Mouse (Mus musculus): Measurements from ENCODE around the gene Nfia.

Nfia gene

GRCm38 (mm10) chr4:97841745-97842144, 69.2 kb downstream of the Nfia start:
- DNase-seq = no peak

GRCm38 (mm10) chr4:97843981-97844690, 71.6 kb downstream of the Nfia start:
- DNase-seq = no peak

GRCm38 (mm10) chr4:97844899-97845298, 72.4 kb downstream of the Nfia start:
- DNase-seq = no peak

GRCm38 (mm10) chr4:97847653-97848052, 75.1 kb downstream of the Nfia start:
- DNase-seq = no peak

- no peak for DNase-seq
These were observed 78.5 kb downstream of the Nfia start for GRCm38 (mm10) chr4:97850991-97851390.

- DNase-seq = no peak
These were observed 79.2 kb downstream of the Nfia start for GRCm38 (mm10) chr4:97851698-97852097.

GRCm38 (mm10) chr4:97852626-97853025, 80.1 kb downstream of the Nfia start:
- DNase-seq = no peak

GRCm38 (mm10) chr4:97854779-97855178, 82.2 kb downstream of the Nfia start:
- no peak for DNase-seq

- no peak for DNase-seq
These were observed 83.3 kb downstream of the Nfia start for GRCm38 (mm10) chr4:97855712-97856420.

- no peak for DNase-seq
These were observed 85.0 kb downstream of the Nfia start for GRCm38 (mm10) chr4:97857549-97857948.

- DNase-seq = no peak
These were observed 86.9 kb downstream of the Nfia start for GRCm38 (mm10) chr4:97859431-97859830.

- DNase-seq = no peak
These were observed 87.8 kb downstream of the Nfia start for GRCm38 (mm10) chr4:97860376-97860775.

GRCm38 (mm10) chr4:97860791-97861344, 88.3 kb downstream of the Nfia start:
- DNase-seq = no peak

GRCm38 (mm10) chr4:97862379-97862778, 89.8 kb downstream of the Nfia start:
- no peak for DNase-seq

- no peak for DNase-seq
These were observed 91.7 kb downstream of the Nfia start for GRCm38 (mm10) chr4:97864276-97864675.

GRCm38 (mm10) chr4:97865410-97865953, 92.9 kb downstream of the Nfia start:
- DNase-seq = no peak

- DNase-seq = peak; percentile 29
These were observed 93.9 kb downstream of the Nfia start for GRCm38 (mm10) chr4:97866463-97866862.

GRCm38 (mm10) chr4:97868307-97868937, 95.9 kb downstream of the Nfia start:
- DNase-seq = peak; percentile 83

GRCm38 (mm10) chr4:97868938-97869440, 96.5 kb downstream of the Nfia start:
- DNase-seq = peak; percentile 99

GRCm38 (mm10) chr4:97869451-97869850, 96.9 kb downstream of the Nfia start:
- DNase-seq = no peak

- peak; percentile 73 for DNase-seq
These were observed 99.4 kb downstream of the Nfia start for GRCm38 (mm10) chr4:97871770-97872439.

- no peak for DNase-seq
These were observed 102.4 kb downstream of the Nfia start for GRCm38 (mm10) chr4:97874916-97875315.

GRCm38 (mm10) chr4:97875901-97876300, 103.4 kb downstream of the Nfia start:
- DNase-seq = no peak
